Mouse (Mus musculus): ENCODE results near the gene Cpne7.
A peak's percentile ranks its signal among the peaks of the same experiment; 100 is the strongest.
"Not testable (repeated sequence)": the region's sequence is repeated elsewhere in the genome, so short reads cannot be mapped to it uniquely, and the experiment has no call there.

Cpne7 gene

GRCm38 (mm10) chr8:123117127-123117731 lies at the start of gene Cpne7:
Cpne7 (plus strand) TSS chr8:123117374.
- DNase-seq (ENCODE audit: low read depth, low spot score), result no peak

GRCm38 (mm10) chr8:123071176-123071575 lies 46.0 kb upstream of the Cpne7 start:
- no peak for DNase-seq (ENCODE audit: low read depth, low spot score)

GRCm38 (mm10) chr8:123077213-123077612 lies 40.0 kb upstream of the Cpne7 start:
- no peak for DNase-seq (ENCODE audit: low read depth, low spot score)

- no peak for DNase-seq (ENCODE audit: low read depth, low spot score)
Observed at GRCm38 (mm10) chr8:123082993-123083392, 34.2 kb upstream of the Cpne7 start.

GRCm38 (mm10) chr8:123083610-123084009 lies 33.6 kb upstream of the Cpne7 start:
- DNase-seq (ENCODE audit: low read depth, low spot score), result no peak

GRCm38 (mm10) chr8:123087289-123087688 lies 29.9 kb upstream of the Cpne7 start:
- DNase-seq (ENCODE audit: low read depth, low spot score), result no peak

GRCm38 (mm10) chr8:123097216-123097615 lies 20.0 kb upstream of the Cpne7 start:
- DNase-seq (ENCODE audit: low read depth, low spot score), result no peak

- no peak for DNase-seq (ENCODE audit: low read depth, low spot score)
Observed at GRCm38 (mm10) chr8:123097786-123098584, 19.2 kb upstream of the Cpne7 start.

- DNase-seq (ENCODE audit: low read depth, low spot score), result peak; percentile 69
Observed at GRCm38 (mm10) chr8:123100288-123100687, 16.9 kb upstream of the Cpne7 start.

- no peak for DNase-seq (ENCODE audit: low read depth, low spot score)
Observed at GRCm38 (mm10) chr8:123101244-123101643, 15.9 kb upstream of the Cpne7 start.

- DNase-seq (ENCODE audit: low read depth, low spot score), result peak; percentile 97
Observed at GRCm38 (mm10) chr8:123101735-123102685, 15.2 kb upstream of the Cpne7 start, which contains the start of gene Rpl13. Rpl13 (plus strand) TSS chr8:123102350.

GRCm38 (mm10) chr8:123102855-123103254 lies 14.3 kb upstream of the Cpne7 start:
- DNase-seq (ENCODE audit: low read depth, low spot score), result not testable (repeated sequence)

- no peak for DNase-seq (ENCODE audit: low read depth, low spot score)
Observed at GRCm38 (mm10) chr8:123103285-123103684, 13.9 kb upstream of the Cpne7 start.

- DNase-seq (ENCODE audit: low read depth, low spot score), result no peak
Observed at GRCm38 (mm10) chr8:123104046-123104767, 13.0 kb upstream of the Cpne7 start.

- DNase-seq (ENCODE audit: low read depth, low spot score), result peak; percentile 80
Observed at GRCm38 (mm10) chr8:123105553-123106326, 11.4 kb upstream of the Cpne7 start.

GRCm38 (mm10) chr8:123106531-123106930 lies 10.6 kb upstream of the Cpne7 start:
- DNase-seq (ENCODE audit: low read depth, low spot score), result peak; percentile 55

GRCm38 (mm10) chr8:123108010-123108409 lies 9.2 kb upstream of the Cpne7 start:
- no peak for DNase-seq (ENCODE audit: low read depth, low spot score)

- DNase-seq (ENCODE audit: low read depth, low spot score), result no peak
Observed at GRCm38 (mm10) chr8:123108953-123109352, 8.2 kb upstream of the Cpne7 start.

- DNase-seq (ENCODE audit: low read depth, low spot score), result peak; percentile 90
Observed at GRCm38 (mm10) chr8:123110649-123111048, 6.5 kb upstream of the Cpne7 start.

- DNase-seq (ENCODE audit: low read depth, low spot score), result no peak
Observed at GRCm38 (mm10) chr8:123112892-123113291, 4.3 kb upstream of the Cpne7 start.

Measured in ES-CJ7 (cell line).